Mouse (Mus musculus): ENCODE measurements around the gene Vipr1.
"Not testable (repeated sequence)": the region's sequence is repeated elsewhere in the genome, so short reads cannot be mapped to it uniquely, and the experiment has no call there.

Vipr1 gene

DNA sequence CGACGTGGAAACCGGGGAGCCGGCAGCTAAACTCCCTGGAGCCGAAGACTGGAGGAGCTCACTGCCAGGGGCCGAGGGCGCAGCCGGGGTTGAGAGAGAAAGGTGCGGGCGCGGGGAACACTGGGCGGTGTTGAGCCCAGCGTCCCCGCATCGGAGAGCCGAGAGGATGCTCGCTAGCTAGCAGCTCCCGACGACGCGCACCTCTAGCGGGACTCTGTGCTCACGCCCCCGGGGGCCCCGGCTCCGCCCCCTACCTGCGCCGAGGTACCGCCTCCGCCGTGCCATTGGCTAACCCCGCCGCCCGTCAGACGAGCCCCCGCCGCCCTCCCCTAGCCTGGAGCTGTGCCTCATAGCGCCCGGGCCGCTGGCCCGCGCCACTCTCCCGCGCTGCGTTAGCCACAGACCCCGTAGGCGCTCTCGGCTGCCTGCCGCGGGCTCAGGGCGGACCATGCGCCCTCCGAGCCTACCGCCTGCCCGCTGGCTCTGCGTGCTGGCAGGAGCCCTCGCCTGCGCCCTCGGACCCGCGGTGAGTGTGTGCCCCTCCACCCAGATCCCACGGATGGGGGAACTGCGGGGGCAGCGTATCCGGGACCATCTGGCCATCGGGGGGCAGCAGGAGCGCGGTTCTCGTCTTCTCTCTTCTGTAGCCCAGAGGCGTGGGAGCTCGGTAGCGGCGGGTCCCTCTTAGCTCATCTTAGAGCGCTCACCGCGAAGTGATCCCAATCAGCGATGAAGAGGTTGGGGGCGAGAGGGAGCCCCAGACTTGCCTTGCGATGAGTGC is at the start of gene Vipr1:
Vipr1 (plus strand) TSS at position 316 of the 781 bp plus-strand sequence.
- DNase-seq: peak; percentile 92 to 94

GRCm38 (mm10) chr9:121592948-121593550 is 49.5 kb upstream of the Vipr1 start:
- peak; percentile 33 to 34 for DNase-seq

- not testable (repeated sequence) for DNase-seq
Observed at GRCm38 (mm10) chr9:121593768-121594167, 48.7 kb upstream of the Vipr1 start.

DNA sequence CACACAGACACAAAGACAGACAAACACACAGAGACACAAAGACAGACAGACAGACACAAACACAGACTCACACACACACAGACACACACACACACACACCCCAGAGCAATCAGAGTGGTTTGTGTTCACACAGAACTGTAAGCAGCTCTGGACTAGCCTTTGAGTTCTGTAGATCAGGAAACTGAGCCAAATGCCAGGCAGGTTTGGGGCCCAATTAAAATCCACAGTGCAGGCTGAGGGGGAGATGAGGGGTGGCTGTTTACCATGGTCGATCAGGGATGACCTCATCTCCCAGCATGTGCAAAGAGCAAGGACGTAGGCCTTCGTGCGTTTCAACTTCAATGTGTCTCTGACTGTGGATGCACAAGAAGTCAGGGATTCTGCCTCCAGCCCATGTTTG is 47.7 kb upstream of the Vipr1 start:
- no peak for DNase-seq

- DNase-seq: no peak
Observed at GRCm38 (mm10) chr9:121598106-121598505, 44.4 kb upstream of the Vipr1 start.

DNA sequence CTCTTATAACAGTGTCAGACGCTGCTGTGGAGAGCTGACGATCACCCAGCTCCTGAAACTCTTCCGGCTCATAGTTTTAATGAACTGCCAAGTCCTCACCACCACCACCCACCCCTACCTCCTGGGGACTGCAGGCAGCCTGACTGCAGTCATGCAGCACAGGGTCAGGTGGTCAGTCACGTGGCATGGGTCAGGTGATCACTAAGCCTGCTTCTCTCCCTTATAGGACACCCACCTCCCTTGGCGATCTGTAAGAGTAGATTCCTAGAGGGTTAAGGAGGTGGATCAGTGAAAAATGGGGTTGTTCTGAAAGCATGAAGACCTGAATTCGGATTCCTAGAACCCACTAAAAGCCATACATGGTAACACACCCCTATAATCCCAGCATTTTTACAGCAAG is 43.0 kb upstream of the Vipr1 start:
- DNase-seq: peak in 1 of 2 experiments; percentile 37

DNA sequence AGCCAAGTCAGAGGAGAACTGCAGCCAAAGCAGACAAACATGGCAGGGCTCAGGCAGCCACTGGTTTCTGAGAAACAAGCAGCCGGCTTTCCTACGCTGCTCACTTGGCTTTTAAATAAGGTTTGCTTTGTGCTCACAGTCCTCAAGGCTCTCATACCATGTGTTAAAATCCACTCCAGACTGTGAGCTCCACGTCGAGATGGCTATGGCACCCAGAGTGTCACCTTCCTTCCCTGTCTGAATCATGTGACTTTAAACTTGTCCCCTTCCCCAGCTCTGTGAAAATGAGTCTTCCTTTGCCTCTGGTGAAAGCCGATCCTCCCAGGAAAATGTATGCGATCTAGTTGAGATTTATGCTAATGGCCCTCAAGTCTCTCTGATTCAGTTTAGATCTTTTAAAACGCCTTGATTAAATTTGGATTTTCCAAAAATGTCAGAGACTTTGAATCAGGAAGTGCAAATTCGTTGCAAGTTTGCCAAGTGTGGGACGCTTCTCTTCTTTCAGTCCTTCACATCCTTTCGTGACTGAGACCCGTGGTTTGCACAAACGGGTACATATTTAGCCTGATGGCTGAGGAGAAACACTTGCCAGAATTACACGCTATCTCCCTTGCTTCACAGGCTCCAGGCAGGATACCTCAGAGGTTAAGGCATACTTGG is 42.2 kb upstream of the Vipr1 start:
- peak; percentile 26 to 36 for DNase-seq

- peak; percentile 46 to 62 for DNase-seq
Observed at GRCm38 (mm10) chr9:121600861-121601427, 41.6 kb upstream of the Vipr1 start.

DNA sequence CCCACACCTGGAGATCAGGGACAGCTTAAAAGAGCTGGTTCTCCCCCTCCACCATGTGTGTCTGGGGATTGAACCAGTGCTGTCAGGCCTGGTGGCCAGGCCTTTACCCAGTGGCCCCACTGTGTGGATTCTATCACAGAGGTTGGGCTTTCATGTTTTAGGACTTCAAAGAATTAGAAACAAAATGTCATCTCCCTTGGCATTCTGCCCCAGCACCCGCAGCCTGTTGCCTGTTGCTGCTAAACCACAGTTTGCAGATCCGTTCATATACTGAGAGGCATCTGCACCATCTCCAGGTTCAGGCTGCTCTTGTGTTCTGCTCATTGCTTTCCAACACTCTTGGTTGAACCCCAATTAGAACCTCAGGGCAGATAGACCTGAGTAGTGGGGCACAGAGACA is 40.1 kb upstream of the Vipr1 start:
- no peak for DNase-seq

- peak; percentile 88 to 90 for DNase-seq
Observed at GRCm38 (mm10) chr9:121605414-121606278, 36.9 kb upstream of the Vipr1 start.

GRCm38 (mm10) chr9:121606498-121607096 is 35.9 kb upstream of the Vipr1 start:
- no peak for DNase-seq

DNA sequence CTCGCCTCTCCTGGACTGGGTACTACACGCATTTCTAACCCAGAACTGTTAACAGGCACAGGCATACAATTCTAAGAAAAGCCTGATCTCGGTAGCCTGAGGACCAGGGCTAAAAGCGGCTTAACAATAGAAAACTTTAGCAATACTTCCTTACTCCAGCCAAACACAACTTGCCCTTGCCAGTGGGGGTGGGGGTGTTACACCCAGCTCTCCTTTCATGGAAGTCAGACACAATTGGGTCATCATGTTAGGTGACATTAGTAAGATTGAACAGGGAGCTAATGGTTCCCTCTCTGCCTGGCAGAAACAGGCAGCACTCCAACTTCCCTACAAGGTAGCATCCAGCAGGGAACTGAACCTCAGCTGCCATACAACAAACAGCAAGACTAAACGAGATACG is 33.1 kb upstream of the Vipr1 start:
- no peak for DNase-seq

DNA sequence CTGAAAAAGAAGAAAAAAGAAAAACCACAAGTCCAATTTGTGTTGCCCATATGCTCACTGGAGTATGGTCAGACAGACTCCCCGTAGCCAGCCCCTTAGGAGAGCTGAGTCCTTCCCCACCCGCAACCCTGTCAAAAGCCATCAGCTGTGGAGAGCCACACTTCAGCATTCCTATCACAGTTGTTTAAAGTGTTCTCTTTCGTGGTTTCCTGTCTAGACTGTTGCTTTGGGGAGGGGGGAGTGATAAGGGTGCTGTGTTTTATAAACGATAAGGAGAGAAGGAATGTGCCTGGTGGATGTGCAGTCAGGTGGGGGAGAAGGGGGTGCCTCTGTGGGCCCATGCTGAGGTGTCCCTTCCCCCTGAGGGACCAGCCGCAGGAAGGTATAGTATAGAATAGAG is 29.3 kb upstream of the Vipr1 start:
- no peak for DNase-seq

GRCm38 (mm10) chr9:121614241-121614757 is 28.2 kb upstream of the Vipr1 start:
- DNase-seq: no peak

- DNase-seq: peak in 1 of 2 experiments; percentile 72
Observed at GRCm38 (mm10) chr9:121616471-121616870, 26.0 kb upstream of the Vipr1 start.

DNA sequence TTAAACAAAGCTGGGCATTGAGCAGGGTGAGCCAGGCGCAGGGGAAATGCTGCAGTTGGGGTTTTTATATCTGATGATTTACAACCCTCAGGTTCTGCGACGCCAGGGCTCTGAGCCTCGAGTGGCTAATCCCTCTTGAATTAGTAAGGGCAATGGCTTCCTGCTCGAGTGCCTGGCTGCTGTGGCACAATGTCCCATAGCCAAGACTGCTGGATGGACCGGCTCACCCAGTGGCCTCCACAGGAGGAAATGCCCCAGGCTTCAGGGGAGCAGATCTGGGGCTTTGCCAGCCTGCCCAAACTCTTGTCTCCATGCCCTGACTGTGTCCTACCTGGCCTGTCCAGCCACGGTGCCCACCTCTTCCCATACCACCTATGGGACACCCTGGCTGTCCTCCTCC is 23.1 kb upstream of the Vipr1 start:
- no peak for DNase-seq

GRCm38 (mm10) chr9:121623235-121623634 is 19.3 kb upstream of the Vipr1 start:
- no peak for DNase-seq

DNA sequence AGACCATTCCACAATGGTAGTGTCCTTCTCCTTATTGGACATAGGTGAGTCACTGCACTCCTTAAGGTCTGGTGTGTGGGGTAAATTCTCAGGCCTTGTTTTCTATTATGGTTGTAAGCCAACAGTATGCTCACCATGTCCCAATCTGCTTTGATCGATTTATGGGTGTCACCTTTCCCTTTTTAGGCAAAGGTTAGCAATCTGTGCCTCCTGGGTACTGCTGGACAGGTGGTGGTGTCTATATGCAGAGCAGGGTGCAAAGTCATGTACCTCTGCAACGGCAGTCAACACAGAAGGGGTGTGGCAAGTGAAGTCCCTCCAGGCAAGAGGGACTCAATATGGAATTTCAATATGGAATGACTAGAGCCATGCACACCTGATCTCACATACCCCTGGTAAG is 17.6 kb upstream of the Vipr1 start:
- no peak for DNase-seq

- DNase-seq: no peak
Observed at GRCm38 (mm10) chr9:121630627-121631026, 11.9 kb upstream of the Vipr1 start.

DNA sequence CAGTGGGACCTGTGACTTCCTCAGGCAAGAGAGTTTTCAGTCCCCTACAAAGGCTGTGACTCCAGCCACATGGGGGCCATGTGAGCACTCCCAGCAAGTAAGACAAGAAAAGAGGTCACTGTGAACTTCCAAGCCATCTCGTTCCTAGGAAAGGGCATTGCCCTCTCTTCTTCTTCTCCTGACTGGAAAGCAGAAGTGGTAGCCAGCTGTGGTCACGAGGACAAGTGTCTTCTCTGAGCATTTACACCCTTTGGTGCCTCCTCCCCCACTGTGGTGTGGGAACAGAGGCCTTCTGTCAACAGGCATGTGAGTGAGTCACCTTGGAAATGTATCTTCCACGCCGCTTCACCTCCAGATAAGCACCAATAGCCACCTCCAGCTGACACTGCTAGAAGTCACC is 10.6 kb upstream of the Vipr1 start:
- DNase-seq: no peak

- no peak for DNase-seq
Observed at GRCm38 (mm10) chr9:121632891-121633290, 9.6 kb upstream of the Vipr1 start.

- no peak for DNase-seq
Observed at GRCm38 (mm10) chr9:121633306-121633705, 9.2 kb upstream of the Vipr1 start.
